Mouse (Mus musculus) thymus, postnatal 4 days (tissue): ENCODE data around the gene Yars.
A peak's percentile ranks its signal among the peaks of the same experiment; 100 is the strongest.

Experiments used
- DNase-seq: peaks from one replicate; pipeline ENCODE4 v3.0.0; 2021

Gene Yars

GRCm38 (mm10) chr4:129189542-129190519, at the start of gene Yars, which contains the start of gene S100pbp:
TSS of gene Yars (plus strand) at chr4:129189760.
TSS of gene S100pbp (minus strand) at chr4:129189727.
- peak; percentile 99 for DNase-seq

GRCm38 (mm10) chr4:129140808-129141207, 48.8 kb upstream of the Yars start:
- no peak for DNase-seq

- DNase-seq, result no peak
Observed at GRCm38 (mm10) chr4:129141560-129142438, 47.8 kb upstream of the Yars start.

GRCm38 (mm10) chr4:129142439-129143045, 47.0 kb upstream of the Yars start:
- no peak for DNase-seq

GRCm38 (mm10) chr4:129143509-129143908, 46.1 kb upstream of the Yars start:
- DNase-seq, result no peak

- no peak for DNase-seq
Observed at GRCm38 (mm10) chr4:129144401-129145367, 44.9 kb upstream of the Yars start.

- no peak for DNase-seq
Observed at GRCm38 (mm10) chr4:129145411-129145810, 44.1 kb upstream of the Yars start.

- DNase-seq, result no peak
Observed at GRCm38 (mm10) chr4:129145943-129146342, 43.6 kb upstream of the Yars start.

- DNase-seq, result no peak
Observed at GRCm38 (mm10) chr4:129146392-129146791, 43.2 kb upstream of the Yars start.

GRCm38 (mm10) chr4:129147552-129148103, 41.9 kb upstream of the Yars start:
- DNase-seq, result no peak

- no peak for DNase-seq
Observed at GRCm38 (mm10) chr4:129149321-129149720, 40.2 kb upstream of the Yars start.

- DNase-seq, result no peak
Observed at GRCm38 (mm10) chr4:129151276-129151811, 38.2 kb upstream of the Yars start.

- no peak for DNase-seq
Observed at GRCm38 (mm10) chr4:129157541-129157940, 32.0 kb upstream of the Yars start.

- no peak for DNase-seq
Observed at GRCm38 (mm10) chr4:129158549-129158948, 31.0 kb upstream of the Yars start.

GRCm38 (mm10) chr4:129161076-129161475, 28.5 kb upstream of the Yars start:
- DNase-seq, result no peak

GRCm38 (mm10) chr4:129161581-129162255, 27.8 kb upstream of the Yars start:
- DNase-seq, result no peak

- DNase-seq, result peak; percentile 19
Observed at GRCm38 (mm10) chr4:129172529-129172928, 17.0 kb upstream of the Yars start.

- DNase-seq, result no peak
Observed at GRCm38 (mm10) chr4:129179560-129179959, 10.0 kb upstream of the Yars start.

GRCm38 (mm10) chr4:129188041-129188659, 1.4 kb upstream of the Yars start:
- no peak for DNase-seq
